Mouse (Mus musculus) B cell, adult 2 months (primary cell): ENCODE results near the gene Slc45a3.

Experiments
- DNase-seq, 2 experiments: peaks; one replicate each; pipeline ENCODE4 v3.0.0; 2022

The Slc45a3 gene

GRCm38 (mm10) chr1:132000506-132000905, 37.7 kb downstream of the Slc45a3 start:
- DNase-seq = peak; percentile 56 to 57

GRCm38 (mm10) chr1:132001880-132002330, 39.1 kb downstream of the Slc45a3 start:
- DNase-seq = no peak

- DNase-seq = no peak
These were observed 40.3 kb downstream of the Slc45a3 start for GRCm38 (mm10) chr1:132003111-132003510.

- DNase-seq = no peak
These were observed 41.0 kb downstream of the Slc45a3 start for GRCm38 (mm10) chr1:132003817-132004216.

- DNase-seq = no peak
These were observed 41.9 kb downstream of the Slc45a3 start for GRCm38 (mm10) chr1:132004574-132005180.

- DNase-seq = no peak
These were observed 42.7 kb downstream of the Slc45a3 start for GRCm38 (mm10) chr1:132005466-132005865.

GRCm38 (mm10) chr1:132006046-132006445, 43.3 kb downstream of the Slc45a3 start:
- DNase-seq = no peak

GRCm38 (mm10) chr1:132006721-132007120, 44.0 kb downstream of the Slc45a3 start:
- peak in 1 of 2 experiments; percentile 32 for DNase-seq

GRCm38 (mm10) chr1:132007282-132007815, 44.6 kb downstream of the Slc45a3 start, which contains the start of gene Elk4:
Elk4 (plus strand) TSS chr1:132007607.
- DNase-seq = peak; percentile 94 to 96

GRCm38 (mm10) chr1:132007828-132008827, 45.4 kb downstream of the Slc45a3 start:
- DNase-seq = peak; percentile 94

- DNase-seq = peak; percentile 37 to 45
These were observed 46.3 kb downstream of the Slc45a3 start for GRCm38 (mm10) chr1:132008881-132009644.

- DNase-seq = peak; percentile 80 to 83
These were observed 48.1 kb downstream of the Slc45a3 start for GRCm38 (mm10) chr1:132010632-132011501.

- peak; percentile 36 to 38 for DNase-seq
These were observed 49.0 kb downstream of the Slc45a3 start for GRCm38 (mm10) chr1:132011785-132012184.

GRCm38 (mm10) chr1:132012861-132013260, 50.1 kb downstream of the Slc45a3 start:
- DNase-seq = no peak

GRCm38 (mm10) chr1:132014800-132015199, 52.0 kb downstream of the Slc45a3 start:
- peak; percentile 58 to 63 for DNase-seq

GRCm38 (mm10) chr1:132016691-132017090, 53.9 kb downstream of the Slc45a3 start:
- no peak for DNase-seq

- DNase-seq = no peak
These were observed 57.1 kb downstream of the Slc45a3 start for GRCm38 (mm10) chr1:132019876-132020275.

GRCm38 (mm10) chr1:132022107-132022506, 59.3 kb downstream of the Slc45a3 start:
- DNase-seq = no peak

- no peak for DNase-seq
These were observed 64.3 kb downstream of the Slc45a3 start for GRCm38 (mm10) chr1:132026925-132027646.

- DNase-seq = no peak
These were observed 65.2 kb downstream of the Slc45a3 start for GRCm38 (mm10) chr1:132027978-132028377.

- no peak for DNase-seq
These were observed 65.6 kb downstream of the Slc45a3 start for GRCm38 (mm10) chr1:132028413-132028812.
